Mouse (Mus musculus) spleen, adult 2 months (tissue): Measurements from ENCODE around the gene D1Ertd622e. TPM values are rescaled to one million over a fixed set of nuclear protein-coding genes. Genes with fewer than 3 reads are reported as not detected.
A peak's percentile ranks its signal among the peaks of the same experiment; 100 is the strongest.

ENCODE experiments used
- DNase-seq, 2 experiments: peaks; one replicate each; pipeline versions ENCODE4 v3.0.0 to v3.0.0-alpha.2; 2012 to 2021; ENCODE audit warnings: low spot score in 2 of 2, low read depth in 1 of 2
- H3K27ac ChIP-seq: fragments of 200-500 bp; 2 replicates; pipeline ENCODE4 v1.5.1; 2012; ENCODE audit warnings: low read length, inconsistent platforms; ENCODE audit not compliant: insufficient read depth
- H3K27me3 ChIP-seq: fragments of 200-500 bp; 2 replicates; pipeline ENCODE4 v1.6.1; 2012; ENCODE audit warnings: mild to moderate bottlenecking, moderate library complexity, low read length, inconsistent platforms; ENCODE audit not compliant: control insufficient read depth, insufficient read depth
- H3K36me3 ChIP-seq: fragments of 200-500 bp; 2 replicates; pipeline ENCODE4 v1.6.1; 2012; ENCODE audit warnings: mild to moderate bottlenecking, low read length, inconsistent platforms; ENCODE audit not compliant: control insufficient read depth, insufficient read depth
- H3K4me1 ChIP-seq: fragments of 200-500 bp; 2 replicates; pipeline ENCODE4 v1.6.1; 2011; ENCODE audit warnings: inconsistent platforms; ENCODE audit not compliant: control insufficient read depth, insufficient read depth, insufficient read length
- H3K4me3 ChIP-seq: fragments of 200-500 bp; 2 replicates; pipeline ENCODE4 v1.5.1; 2011; ENCODE audit warnings: mild to moderate bottlenecking, inconsistent platforms; ENCODE audit not compliant: insufficient read depth, insufficient read length; ENCODE audit errors: extremely low read depth
- CTCF ChIP-seq: fragments of 200-500 bp; IDR thresholded peaks from 2 replicates; pipeline ENCODE4 v1.5.1; 2011; ENCODE audit warnings: mild to moderate bottlenecking, inconsistent platforms; ENCODE audit not compliant: insufficient read depth, insufficient read length, insufficient replicate concordance; ENCODE audit errors: extremely low read depth
- POLR2A ChIP-seq: fragments of 200-500 bp; IDR thresholded peaks from 2 replicates; pipeline ENCODE4 v1.6.1; 2011; ENCODE audit warnings: low read depth, low read length, inconsistent platforms
- WGBS: fragments of 180-500 bp; shearing (Covaris S2); methylation state at CpG from one replicate; pipeline ENCODE4 v1.1.7; 2018; 5-methylcytosine and 5-hydroxymethylcytosine counted together
- polyA plus RNA-seq: library from polyadenylated mRNA; depleted of rRNA; stranded (reverse); fragments of >200 nt; gene quantifications from 2 replicates; pipeline ENCODE4 v1.2.3, GENCODE M21; 2012

Gene D1Ertd622e
- polyA plus RNA-seq, 1 experiment, result 23.1 TPM

DNA sequence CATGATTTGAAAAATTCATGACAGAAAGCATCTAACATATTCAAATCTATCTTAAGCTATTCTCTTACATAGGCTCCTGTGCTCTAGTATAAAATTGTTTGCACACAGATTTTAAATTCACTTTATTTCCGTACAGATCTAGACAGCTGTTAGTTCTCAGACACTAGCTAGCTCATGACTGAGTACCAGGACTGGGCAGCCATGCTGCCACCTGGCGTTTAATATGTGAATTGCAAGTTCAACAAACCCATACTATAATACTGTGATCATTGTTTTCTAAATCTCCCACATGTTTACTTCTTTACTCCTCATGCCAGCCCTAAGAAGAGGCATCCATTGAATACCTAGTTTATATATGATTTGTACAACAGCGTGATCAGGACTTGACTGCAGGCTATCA is 26.9 kb upstream of the D1Ertd622e start:
- H3K4me3 ChIP-seq, result no peak overlapping the region
- 7% methylated on average over 3 of the region's 3 CpGs for WGBS
- no peaks in the 10 kb centered on the region for H3K27me3 ChIP-seq
- peak; percentile 29 to 49 for DNase-seq
- TF ChIP-seq CTCF (peak; percentile 49; the same call in 1 of the 2 replicates), POLR2A (no peak)
- H3K27ac ChIP-seq, result no peak overlapping the region
- H3K4me1 ChIP-seq, result no peaks in the 10 kb centered on the region
- H3K36me3 ChIP-seq, result no peaks in the 10 kb centered on the region

DNA sequence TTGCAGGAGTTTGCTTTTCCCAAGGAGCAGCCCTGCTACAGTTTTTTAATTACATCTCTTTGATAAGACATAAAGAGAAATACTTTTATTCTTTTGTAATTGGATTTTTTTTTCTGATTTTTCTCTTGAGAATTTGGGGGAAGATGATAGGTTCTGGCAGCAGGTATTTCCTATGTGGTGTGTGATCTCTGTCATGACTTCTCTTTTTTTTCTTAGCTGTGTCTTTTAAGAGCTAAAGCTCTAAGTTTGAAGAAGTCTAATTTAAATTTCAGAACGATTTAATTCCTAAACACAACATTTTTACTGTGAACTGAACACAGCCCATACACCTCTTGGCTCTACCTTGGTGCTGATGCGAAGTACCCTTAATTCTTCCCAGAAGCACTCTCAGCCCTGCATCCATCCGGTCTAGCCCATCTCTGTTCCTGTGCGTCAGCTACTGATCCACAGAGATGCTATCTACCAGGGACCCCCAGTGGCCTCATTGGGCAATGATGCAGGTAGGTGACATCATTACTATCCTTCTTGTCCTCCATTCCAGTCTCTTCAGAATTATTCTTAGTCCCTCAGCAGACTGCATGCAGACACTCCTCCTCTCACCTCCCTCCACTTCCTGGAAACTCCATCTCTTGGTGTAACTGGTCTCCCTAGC is 14.8 kb upstream of the D1Ertd622e start:
- 63% methylated on average over 4 of the region's 4 CpGs for WGBS
- TF ChIP-seq POLR2A (no peak), CTCF (no peak)

DNA sequence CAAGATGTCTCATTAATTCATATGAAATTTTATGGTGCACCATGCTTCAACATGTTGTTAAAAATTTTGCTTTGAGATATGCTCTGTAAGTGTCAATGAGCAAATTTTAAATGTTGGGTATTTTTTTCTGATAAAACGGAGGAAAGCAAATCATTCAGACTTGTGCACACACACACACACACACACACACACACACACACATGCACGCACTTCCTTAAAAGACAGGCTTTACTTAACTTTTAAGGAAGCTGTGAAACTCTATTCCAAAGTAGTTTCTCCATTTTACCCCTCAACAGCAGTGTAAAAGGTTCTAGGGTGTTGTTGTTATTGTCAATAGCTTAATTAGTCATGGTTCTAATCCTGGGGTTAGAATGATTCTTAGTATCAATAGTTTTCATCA is 14.2 kb upstream of the D1Ertd622e start:
- Histone ChIP-seq H3K4me1 (no peaks in the 10 kb centered on the region), H3K27ac (no peak overlapping the region), H3K27me3 (no peaks in the 10 kb centered on the region), H3K4me3 (no peak overlapping the region), H3K36me3 (no peaks in the 10 kb centered on the region)
- no peak for TF ChIP-seq CTCF
- no peak for TF ChIP-seq POLR2A
- WGBS, result 17% methylated on average over 2 of the region's 2 CpGs
- DNase-seq, result no peak

More for the DNA sequence above, 14.8 kb upstream of the D1Ertd622e start:
- Histone ChIP-seq H3K4me3 (no peak overlapping the region), H3K27me3 (no peaks in the 10 kb centered on the region), H3K36me3 (no peaks in the 10 kb centered on the region), H3K27ac (no peak overlapping the region), H3K4me1 (no peaks in the 10 kb centered on the region)
- DNase-seq, result no peak

DNA sequence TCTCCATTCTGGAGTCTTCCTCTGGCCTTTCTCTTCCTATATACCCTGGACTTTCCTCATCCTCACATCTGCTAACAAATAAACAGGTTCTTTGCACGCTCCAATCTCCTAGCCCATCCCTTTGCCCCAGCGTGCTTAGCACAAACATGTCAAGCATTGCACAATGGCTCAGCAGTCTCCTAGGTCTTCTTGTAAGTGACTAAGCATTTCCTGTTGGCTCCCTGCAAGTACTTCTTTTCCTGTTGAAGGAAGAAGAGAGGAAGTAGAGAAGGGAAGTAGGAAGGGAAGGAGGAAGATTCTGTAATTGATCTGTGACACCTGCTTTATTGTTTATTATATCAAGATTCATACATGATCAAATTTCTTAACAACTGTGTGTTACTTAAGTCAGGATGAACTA is 11.0 kb upstream of the D1Ertd622e start:
- TF ChIP-seq CTCF (no peak), POLR2A (no peak)
- no peaks in the 10 kb centered on the region for H3K27me3 ChIP-seq
- 8% methylated on average over 2 of the region's 2 CpGs for WGBS
- DNase-seq, result no peak
- H3K4me1 ChIP-seq, result peaks cover 3% of the 10 kb centered on the region; the same call in 1 of the 2 replicates
- H3K4me3 ChIP-seq, result no peak overlapping the region
- H3K36me3 ChIP-seq, result no peaks in the 10 kb centered on the region
- no peak overlapping the region for H3K27ac ChIP-seq

DNA sequence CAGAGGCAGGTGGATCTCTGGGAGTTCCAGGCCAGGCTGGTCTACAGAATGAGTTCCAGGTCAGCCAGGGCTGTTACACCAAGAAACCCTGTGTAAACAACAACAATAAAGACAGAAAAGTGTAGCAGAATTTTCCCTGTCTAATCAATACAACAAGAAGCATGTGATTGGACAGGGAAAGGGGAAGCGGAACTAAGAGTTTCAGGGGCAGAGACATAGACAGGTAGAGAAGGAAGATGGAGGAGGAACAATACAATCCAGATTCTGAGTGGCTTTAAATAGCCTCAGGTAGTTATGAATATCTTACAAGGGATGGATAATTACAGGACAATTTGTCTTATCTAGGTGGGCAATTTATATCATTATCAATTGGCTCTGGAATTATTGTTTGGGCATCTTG is 5.4 kb upstream of the D1Ertd622e start:
- no peak for DNase-seq
- 84% methylated on average over 1 of the region's 1 CpGs for WGBS
- TF ChIP-seq POLR2A (no peak), CTCF (no peak)
- Histone ChIP-seq H3K27ac (no peak overlapping the region), H3K4me1 (peaks cover 6% of the 10 kb centered on the region; the same call in 1 of the 2 replicates), H3K4me3 (no peak overlapping the region), H3K27me3 (no peaks in the 10 kb centered on the region), H3K36me3 (no peaks in the 10 kb centered on the region)

DNA sequence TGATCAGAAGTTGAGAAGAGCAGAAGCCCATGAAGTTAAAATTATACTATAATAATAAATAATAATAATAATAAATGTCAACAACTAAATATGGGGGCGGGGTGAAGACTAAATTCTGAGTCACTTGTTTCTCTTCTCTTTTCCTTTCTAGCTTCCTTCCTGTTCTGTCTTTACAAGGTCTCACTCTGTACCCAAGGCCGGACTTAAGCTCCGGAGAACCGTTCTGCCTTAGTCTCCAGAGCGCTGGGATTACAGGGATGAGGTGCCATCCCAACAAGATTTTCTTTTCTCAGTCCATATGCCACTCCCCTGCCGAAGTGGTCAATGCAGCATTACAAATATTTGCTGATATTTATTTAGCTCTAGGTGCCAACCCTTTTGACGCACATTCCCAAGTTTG is 450 bp upstream of the D1Ertd622e start:
- 20% methylated on average over 7 of the region's 7 CpGs for WGBS
- Histone ChIP-seq H3K36me3 (no peaks in the 10 kb centered on the region), H3K4me1 (peaks cover 6% of the 10 kb centered on the region), H3K27me3 (0 out of 2 replicates have a peak, but pooled peaks cover 2% of the 10 kb centered on the region), H3K4me3 (peak overlapping the region; percentile 84), H3K27ac (peak overlapping the region; percentile 94)
- no peak for DNase-seq
- TF ChIP-seq POLR2A, result no peak
- no peak for TF ChIP-seq CTCF
